Mouse (Mus musculus): ENCODE data around the gene Pnpt1.
A peak's percentile ranks its signal among the peaks of the same experiment; 100 is the strongest.

The Pnpt1 gene

DNA sequence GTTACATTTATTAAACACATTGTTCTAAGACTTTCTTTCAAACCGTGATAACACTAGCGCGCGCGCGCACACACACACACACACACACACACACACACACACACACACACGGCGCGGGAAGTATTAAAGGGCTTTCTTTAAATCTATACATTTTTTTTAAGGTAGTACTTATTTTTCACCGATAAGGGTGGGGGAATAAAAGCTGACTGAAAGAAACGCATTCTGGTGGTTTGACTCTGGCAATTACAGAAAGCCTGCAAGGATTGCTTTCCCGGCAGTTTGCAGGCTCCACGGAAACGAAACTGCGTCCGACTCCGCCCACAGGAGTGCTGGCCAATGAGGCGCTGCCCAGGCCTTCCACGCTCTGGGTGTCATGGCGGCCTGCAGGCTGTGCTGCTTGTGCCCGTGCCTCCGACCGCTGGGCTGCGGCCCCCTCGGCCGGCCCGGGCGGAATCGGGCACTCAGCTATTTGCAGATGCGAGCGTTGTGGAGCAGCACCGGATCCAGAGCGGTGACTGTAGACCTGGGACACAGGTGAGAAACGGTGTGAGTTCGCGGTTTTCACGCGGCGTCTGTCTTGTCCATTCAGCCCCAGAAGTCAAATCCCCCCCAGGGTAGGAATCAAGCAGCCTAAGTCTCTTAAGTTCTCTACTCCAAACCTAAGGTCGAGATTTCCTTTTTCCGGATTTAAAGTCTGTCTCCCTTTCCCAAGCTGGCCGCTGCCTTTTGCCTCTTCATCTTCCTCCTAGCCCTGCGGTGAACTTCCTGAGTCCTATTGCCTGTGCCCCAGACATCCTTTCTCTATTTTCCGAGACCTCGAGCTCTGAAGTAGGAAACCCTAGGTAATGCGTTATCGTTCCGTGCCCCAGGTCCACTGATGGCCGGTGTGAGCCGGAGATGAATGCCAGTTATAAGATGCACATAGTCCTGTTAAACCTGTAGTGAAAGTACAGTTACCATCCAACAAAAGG is at the start of gene Pnpt1:
Gene Pnpt1, plus strand, starts transcription at position 360 of the 971 bp plus-strand sequence.
- peak; percentile 95 for DNase-seq (ENCODE audit: low read depth, low spot score)

DNA sequence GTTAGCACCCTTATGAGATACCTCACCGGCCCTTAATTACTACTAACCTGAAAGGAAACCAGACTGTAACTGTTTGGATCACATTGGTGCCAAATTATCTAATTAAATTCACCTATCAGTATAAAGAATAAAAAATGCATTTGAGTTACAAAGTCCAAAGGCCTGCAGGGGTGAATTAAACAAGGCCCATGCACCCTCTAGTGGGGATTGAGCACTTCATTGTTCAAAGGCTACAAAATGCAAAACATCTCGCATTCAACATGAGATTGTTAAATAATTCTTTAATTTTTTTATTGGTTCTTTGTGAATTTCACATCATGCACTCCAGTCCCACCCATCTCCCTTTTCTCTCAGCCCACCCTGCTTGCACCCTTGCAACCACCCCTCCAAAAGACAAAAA is 38.1 kb upstream of the Pnpt1 start:
- DNase-seq (ENCODE audit: low read depth, low spot score), result no peak

DNA sequence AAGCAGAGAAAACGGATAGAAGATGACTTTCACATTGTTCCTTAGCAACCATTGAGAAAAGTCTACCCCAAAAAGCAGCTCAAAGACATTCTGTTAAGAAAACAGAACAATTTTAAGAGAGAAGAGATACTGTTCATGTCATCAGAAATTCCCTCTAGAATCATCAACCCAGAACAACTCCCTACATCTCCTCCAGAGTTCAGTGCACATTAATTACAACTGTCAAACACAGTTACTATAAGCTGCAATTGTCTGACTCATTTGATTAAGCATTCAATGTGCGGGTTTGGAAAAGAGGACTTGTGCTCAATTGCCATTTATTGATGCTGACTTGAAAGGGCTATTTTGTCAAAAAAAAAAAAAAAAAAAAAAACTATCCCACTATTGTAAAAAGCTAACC is 31.6 kb upstream of the Pnpt1 start:
- DNase-seq (ENCODE audit: low read depth, low spot score), result no peak

DNA sequence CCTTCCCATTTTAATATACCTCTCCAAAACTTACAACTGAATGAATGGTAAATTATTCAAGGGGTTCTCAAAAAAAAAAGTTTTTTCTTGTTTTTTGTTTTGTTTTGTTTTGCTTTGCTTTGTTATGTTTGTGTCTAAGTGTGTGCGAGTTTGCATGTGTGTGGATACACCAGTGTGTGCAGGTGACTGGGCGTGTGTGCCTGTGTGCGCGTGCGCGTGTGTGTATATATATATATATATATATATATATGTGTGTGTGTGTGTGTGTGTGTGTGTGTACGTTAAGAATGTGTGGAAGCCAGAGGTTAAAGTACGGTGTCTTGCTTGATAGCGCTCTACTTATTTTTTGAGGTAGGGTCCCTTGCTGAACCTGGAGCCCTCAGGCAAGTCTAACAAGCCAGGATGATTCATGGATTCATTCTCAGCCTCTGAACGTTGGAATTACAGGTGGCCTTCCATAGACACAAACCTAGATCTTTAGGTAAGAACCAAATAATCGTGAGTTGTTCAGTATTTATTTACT is 621 bp upstream of the Pnpt1 start:
- DNase-seq (ENCODE audit: low read depth, low spot score), result no peak

DNA sequence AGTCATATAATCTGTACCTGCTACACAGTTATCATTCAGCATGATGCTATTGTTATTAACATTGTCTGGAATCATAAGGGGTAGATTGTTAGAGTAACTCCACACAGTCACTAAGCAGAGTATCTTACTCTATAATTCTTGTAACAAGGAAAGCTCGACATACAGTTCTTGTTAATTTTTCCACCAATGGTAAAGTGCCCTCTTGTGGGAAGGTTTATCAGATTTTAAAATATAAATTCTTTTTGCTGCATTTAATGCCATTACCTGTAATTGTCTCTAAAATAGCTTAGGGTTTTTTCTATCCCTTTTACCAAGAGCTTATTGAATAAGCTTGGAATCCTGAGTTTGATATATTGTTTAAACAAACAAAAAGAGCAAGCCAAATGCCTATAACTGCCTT is 10.1 kb downstream of the Pnpt1 start:
- DNase-seq (ENCODE audit: low read depth, low spot score), result no peak

DNA sequence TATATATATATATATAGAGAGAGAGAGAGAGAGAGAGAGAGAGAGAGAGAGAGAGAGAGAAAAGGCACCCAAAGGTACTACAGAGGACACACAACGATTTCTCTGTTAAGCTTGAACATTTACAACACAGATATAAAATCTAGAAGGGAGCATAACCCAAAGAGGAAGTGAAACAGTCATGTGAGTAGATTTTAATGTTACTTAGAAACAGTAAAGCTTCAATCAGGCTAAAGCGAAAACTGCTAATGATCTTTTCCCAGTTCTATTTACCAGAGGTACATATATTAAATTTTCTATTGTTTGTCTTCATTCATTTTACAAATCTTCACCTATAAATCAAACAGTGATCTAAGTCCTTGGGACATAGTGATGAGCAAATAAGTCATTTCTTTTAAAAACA is 18.4 kb downstream of the Pnpt1 start:
- no peak for DNase-seq (ENCODE audit: low read depth, low spot score)

DNA sequence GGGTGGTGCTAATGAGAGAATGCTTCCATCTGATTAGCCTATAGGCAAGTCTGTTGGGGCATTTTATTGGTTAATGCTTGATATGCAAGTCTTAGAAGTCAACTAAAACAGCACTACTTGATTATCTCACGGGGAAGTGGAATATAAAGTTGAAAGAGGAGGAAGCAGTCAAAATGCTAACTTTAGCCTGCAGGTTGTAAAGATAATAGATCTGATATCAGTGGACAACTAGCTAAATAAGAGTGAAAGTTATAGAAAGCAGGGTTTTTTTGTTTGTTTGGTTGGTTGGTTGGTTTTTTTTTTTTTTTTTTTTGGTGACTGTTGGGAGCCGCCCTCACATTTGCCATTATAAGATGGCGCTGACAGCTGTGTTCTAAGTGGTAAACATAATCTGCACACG is 33.0 kb downstream of the Pnpt1 start:
- DNase-seq (ENCODE audit: low read depth, low spot score), result no peak

DNA sequence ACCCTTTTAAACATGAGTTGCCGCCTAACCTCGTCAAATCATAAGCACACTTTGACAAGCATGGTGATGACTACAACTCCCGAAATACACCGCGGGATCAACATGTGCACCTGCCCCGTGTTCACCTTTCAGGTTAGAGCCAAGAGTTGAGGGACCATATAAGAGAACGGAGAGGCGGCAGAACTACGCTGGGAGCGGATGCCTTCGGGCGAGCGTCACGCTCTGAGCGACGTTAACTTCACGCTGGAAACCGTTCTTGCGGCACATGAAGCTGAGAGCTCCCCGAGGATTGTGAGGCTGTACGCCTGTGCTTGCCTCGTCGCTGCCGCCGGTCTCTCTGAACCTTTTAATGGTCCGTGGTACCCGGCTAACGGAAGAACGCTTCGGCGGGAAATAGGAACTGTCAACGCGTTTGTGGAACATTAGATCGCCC is 41.4 kb downstream of the Pnpt1 start:
- DNase-seq (ENCODE audit: low read depth, low spot score), result peak; percentile 82

DNA sequence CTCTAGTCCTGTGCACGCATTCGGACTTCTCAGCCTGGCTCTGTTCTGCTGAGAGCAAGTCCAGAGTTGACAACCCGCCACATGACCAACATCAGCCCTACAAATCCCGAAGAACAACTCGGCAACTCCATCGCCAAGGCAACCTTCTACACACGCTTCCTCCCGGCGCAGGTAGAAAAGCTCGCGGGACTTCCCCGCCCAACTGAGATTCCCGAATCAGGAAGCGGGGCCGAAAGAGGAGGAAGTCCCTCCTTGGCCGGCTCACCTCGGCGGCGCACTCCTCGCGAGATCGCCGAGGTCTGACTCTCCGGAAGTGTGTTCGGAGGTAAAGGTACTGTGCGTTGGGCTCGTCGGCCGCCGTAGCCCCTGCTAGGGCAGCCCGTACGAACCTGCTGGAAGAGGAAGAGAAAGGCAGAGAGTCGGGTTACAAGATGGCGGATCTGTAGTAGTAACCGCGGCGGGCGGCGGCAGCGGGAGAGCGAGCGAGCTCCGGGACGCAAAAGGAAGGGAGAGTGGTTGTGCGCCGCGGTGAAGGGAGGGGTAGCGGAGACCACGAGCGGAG is 42.1 kb downstream of the Pnpt1 start, which contains the start of gene Ppp4r3b:
Gene Ppp4r3b, plus strand, starts transcription at position 328 of the 562 bp plus-strand sequence.
- peak; percentile 99 for DNase-seq (ENCODE audit: low read depth, low spot score)

DNA sequence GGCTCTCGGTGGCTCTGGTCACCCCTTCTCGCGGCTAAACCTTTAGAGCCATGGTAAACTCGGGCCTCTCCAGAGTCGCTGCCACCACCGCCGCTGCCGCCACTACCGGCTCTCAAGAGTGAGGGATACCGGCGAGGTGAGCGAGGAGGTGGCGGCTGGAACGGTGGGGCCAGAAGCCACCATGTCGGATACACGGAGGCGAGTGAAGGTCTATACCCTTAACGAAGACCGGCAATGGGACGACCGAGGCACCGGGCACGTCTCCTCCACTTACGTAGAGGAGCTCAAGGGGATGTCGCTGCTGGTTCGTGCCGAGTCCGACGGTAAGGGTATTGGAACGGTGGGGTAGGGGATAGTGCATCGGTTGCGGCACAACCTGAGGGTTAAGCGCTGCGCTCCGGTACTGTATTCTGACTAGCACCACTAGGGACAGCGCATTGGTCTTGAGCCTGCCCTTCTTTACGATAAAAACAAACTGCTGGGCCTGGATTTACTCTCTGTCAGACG is 42.6 kb downstream of the Pnpt1 start:
- peak; percentile 87 for DNase-seq (ENCODE audit: low read depth, low spot score)

DNA sequence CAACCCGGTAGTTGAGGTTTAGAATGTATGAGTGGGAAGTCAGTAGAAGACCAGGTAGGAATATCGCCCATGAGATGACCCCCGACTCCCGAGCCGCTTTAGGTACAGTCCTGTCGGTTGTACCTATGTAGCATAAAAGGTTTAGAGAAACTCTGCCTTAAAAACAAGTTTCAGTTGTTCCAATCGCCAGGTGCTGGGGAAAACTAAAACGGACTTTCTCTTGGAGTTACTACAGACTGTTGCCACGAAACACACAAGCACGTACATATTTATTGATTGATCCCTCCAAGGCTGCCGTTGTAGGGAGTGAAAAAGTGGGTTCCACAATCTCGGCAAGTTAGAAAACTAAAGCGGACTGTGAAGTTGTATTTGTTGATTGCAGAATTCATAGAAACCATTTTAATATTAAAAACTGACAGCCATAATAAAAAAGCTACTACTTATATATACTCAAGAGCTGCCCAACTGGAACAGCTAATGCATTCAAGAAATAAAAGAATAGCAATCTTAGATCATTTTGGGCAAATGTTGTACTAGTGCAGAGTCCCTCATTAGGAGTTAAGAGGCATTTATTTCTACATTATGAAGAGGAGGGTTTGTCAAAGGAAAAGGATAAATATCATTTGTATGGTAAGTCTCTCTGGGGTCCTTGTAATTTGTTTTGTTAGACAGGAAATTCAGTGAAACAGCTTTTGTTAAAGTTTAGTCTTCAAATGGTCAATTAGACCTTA is 43.3 kb downstream of the Pnpt1 start:
- no peak for DNase-seq (ENCODE audit: low read depth, low spot score)

DNA sequence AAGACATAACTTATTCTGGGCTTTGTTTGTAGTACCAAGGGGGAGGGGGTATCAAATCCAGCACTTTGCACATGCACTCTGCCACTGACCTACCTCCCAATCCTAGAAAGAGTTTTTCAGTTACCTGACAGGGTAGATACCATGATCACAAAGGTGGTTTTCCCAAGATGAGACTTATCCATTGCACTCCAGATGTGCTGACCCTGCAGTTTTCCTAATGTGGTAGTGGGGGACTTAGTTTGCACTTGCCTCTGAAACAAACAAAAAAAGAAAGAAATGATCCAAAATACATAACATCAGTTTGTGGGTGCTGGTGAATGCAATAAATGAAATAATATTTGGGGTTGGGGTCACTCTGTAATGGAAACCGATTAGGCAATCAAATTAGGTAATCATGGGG is 48.8 kb downstream of the Pnpt1 start:
- DNase-seq (ENCODE audit: low read depth, low spot score), result no peak

DNA sequence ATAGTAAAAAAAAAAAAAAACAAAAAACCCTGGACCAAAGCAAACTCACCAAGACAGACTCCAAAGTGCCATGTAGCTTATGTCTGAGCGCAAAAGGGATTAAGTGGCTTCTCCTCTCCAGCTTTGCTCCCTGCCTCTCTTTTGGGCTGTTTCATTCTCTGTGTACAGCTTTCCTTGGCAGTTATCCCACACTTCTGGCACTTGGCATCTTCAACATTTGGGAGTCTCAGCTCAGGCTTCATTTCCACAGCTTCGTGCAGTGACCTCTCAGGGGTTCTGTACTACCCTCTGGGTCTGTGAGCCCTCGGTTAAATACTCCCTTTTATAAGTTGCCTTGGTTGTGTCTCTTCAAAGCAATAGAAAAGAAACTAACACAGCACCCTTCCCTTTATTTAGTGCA is 50.1 kb downstream of the Pnpt1 start:
- DNase-seq (ENCODE audit: low read depth, low spot score), result no peak

DNA sequence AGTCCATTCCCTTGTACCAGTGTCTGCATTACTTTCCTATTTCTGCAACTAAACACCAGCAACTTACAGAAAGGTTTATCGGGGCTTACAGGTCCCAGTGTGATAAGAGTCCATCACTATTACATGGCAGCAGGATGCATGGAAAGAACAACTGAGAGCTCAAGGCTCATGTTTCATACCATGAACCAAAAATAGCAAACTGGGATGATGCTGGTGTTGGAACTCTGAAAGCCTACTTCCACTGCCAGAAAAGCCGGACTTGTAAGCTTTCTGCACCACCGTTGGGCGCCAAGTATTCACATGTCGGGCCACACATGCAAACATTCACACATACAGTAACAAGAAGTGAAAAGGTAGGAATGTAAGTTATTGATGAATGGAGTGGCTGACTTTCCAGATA is 51.2 kb downstream of the Pnpt1 start:
- no peak for DNase-seq (ENCODE audit: low read depth, low spot score)

DNA sequence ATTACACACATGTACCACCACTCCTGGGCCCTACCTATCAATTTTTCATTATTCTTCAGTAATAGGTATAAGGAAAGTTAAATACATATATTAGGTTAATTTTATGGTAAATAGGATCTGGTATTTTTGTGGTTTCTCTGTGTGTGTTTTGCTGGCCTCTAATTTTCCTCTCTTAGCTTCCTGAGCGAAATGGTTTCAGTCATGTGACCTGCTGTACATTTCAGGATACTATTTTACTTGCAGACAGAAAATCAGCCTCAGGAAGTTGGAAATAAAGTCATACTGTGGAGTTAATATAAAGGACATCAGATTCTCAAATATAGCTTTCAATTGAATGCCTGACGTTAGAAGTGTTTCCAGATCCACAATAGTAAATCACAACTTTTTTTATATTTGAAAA is 58.4 kb downstream of the Pnpt1 start:
- no peak for DNase-seq (ENCODE audit: low read depth, low spot score)

DNA sequence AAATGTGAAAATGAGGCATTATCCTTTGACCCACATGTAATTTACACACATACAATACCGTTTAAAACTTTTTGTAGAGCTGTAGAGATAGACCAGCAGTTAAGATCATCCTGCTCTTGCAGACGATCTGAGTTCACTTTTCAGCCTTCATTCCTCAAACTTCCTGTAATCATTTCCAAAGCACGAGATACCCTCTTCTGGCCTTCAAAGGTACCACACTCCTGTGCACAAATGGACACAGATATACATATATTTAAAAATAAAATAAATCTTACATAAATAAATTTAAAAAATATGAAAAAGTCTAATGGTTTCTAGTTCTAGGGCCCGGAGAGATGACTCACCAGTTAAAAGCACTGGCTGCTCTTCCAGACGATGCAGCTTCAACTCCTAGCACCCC is 73.1 kb downstream of the Pnpt1 start:
- DNase-seq (ENCODE audit: low read depth, low spot score), result peak; percentile 18

DNA sequence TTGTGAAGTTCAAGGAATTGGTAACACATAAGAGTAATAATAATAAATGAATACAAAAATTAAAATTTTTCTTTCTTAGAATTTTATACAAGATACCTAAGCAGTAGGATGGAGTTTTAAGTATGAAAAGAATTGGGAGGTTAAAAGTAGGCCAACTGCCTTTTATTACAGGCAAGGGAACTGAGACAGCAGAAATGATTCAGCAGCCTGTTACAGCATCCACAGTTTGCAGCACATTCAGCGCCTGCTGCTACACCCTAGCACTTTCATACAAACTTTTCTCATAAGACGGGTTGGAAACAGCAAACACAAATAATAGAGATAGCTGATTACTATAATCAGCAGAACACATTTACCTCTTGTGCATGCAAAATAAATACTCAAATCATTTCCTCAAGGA is 79.2 kb downstream of the Pnpt1 start:
- no peak for DNase-seq (ENCODE audit: low read depth, low spot score)

All from R1 (cell line).